Mouse (Mus musculus) layer of hippocampus, adult 11-12 months (tissue): ENCODE results near the gene Gm17655.
A peak's percentile ranks its signal among the peaks of the same experiment; 100 is the strongest.
"Not testable (repeated sequence)": the region's sequence is repeated elsewhere in the genome, so short reads cannot be mapped to it uniquely, and the experiment has no call there.

ENCODE experiments used
- DNase-seq: peaks from one replicate; pipeline ENCODE4 v3.0.0; 2022; ENCODE audit warnings: low spot score

Gene Gm17655

DNA sequence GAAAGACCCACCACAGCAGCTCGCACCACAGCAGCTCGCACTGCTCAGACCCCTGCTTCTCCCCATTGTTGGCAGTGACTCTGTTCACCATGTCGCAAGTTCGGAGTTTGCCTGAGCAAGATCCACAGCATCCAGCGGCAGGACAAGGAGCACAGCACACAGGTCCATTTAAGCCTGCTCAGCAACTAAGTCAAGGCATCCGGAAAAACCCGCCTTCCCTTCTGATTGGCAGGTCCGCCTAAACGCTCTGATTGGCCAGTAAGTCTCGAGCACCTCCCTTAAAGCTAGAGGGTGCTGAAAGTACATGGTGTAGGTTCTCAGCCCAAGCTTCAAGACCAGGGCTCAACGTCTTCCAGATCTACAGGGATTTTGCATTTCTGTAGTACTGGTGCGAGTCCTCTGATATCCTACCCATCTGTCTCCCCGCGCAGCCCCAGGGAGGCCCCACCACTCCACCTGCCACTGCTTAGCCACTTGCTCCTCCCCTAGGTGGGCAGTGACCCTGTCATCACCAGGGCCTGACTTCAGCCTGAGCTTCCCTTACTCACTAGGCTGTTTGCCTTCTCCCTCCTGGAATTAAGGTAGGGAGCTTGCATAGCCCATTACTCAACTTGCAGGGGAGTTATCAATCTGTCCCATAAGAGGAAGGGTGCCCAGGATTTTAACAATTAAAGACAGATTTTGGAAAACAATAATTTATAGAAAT, 14.0 kb upstream of the Gm17655 start:
- no peak for DNase-seq

DNA sequence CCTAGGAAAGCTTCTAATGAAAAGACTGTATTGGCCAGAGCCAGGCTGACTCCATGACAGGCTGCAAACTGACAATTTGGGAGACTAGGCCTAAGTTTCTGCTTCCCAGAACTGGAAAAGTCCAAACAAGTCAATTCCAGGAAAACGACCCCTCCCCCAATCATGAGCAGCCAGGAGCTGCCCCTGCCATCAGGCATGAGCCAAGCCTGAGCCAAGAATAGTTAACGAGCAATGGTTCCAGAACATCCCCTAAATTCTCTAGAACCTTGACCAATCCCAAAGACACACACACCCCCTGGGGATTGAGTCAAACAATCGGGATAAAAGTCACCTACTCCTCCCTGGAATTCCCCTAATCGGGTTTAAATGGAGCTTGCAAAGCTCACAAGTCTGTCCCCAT, 10.6 kb upstream of the Gm17655 start:
- no peak for DNase-seq

DNA sequence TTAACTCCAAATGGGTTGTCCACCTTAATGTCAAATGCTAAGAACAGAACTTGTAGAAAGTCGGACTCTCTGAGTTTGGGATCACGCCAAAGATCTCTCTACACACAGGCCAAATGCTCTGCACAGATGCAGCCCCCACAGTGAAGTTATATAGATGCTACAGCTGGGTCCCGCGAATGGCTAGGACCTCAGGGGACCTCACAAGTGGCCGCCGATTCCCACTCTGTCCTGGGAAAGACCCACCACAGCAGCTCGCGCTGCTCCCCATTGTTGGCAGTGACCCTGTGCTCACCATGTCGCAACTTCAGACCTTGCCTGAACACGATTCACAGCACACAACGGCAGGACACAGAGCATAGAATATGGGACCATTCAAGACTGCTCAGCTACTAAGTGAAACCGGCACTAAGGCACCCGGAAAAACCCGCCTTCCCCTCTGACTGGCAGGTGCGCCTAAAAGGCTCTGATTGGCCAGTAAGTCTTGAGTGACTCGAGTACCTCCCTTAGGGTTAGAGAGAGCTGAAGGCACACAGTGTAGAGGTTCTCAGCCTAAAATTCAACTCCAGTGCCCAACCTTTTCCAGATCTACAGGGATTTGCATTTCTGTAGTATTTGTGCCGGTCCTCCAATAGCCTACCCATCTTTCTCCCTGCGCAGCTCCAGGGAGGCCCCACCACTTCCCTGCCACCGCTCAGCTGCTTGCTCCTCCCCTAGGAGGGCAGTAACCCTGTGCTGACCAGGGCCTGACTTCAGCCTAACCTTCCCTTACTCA, 14.5 kb downstream of the Gm17655 start:
- peak; percentile 86 for DNase-seq

DNA sequence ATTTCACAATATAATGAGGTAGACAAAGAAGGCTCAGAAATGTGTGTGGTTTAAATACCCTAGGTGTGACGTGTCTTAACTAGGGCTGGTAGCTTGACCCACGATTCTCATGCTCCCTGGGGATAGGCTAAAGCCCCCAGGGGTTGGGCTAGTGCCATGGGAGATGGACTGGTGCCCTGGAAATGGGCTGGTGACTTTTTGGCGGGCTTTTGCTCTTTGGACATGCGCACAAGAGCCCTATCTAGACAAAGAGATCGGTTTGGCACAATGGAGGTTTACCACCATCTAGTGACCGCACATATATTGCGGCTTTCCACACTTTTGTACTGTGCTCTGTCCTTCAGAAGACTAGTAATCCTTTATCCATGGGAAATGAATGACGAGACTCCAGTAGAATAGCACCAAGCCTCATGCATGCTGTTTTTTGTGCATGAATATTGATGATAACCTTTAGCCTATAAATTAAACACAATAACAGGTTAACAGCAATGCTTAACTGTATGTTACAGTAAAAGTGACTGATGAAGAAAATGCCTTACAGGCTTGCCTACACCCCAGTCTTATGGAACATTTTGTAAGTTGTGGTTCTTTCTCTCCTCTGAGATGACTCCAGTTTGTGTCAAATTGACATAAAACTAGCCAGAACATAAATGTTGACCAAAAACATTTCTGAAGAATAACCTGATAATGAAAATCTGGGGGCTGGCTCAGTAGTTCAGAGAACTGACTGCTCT, 48.5 kb downstream of the Gm17655 start:
- DNase-seq, result peak; percentile 54

- DNase-seq, result no peak
Measured at GRCm38 (mm10) chr5:110023273-110023672, 49.0 kb downstream of the Gm17655 start.

- not testable (repeated sequence) for DNase-seq
Measured at GRCm38 (mm10) chr5:110015775-110016174, 56.5 kb downstream of the Gm17655 start.
